In the genomic region with DNA sequence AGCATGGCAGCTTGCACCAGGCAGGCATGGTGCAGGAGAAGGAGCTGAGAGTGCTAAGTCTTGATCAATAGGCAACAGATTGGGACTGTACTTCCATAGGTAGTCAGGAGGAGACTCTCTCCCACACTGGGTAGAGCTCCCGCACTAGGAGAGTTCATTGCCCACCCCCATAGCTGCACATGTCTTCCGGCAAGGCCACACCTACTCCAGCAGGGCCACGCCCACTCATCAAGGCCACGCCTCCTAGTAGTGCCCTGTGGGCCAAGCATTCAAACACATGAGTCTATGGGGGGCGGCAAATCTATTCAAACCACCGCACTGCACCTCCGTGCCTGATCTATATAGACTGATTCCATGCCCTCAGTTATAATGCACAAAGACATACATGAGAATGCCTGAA, we compare ENCODE assay signal across 19 mouse cellular contexts. TPM values are rescaled to one million over a fixed set of nuclear protein-coding genes. Genes with fewer than 3 reads are reported as not detected.
DNase-seq lines count a peak whose midpoint lies in the region; ATAC-seq and TF ChIP-seq lines count a peak whose summit lies in the region.
"Had no signal": no experiment of that assay in that cellular context is flagged by ENCODE, and none has a peak within 500 bp of the region (broad histone marks: within the 10 kb centered on the region; RNA-seq: fewer than 3 reads in every experiment).

No protein-coding gene starts in this region.

- H3K4me2 ChIP-seq in hindbrain, embryonic 11.5 days (replicated peaks; ENCODE audit: low read depth, low read length): no peak overlapping the region
- H3K4me2 ChIP-seq in hindbrain, postnatal 0 days (ENCODE audit: low read depth, low read length): no peak overlapping the region
- no peak overlapping the region for H3K4me2 ChIP-seq in neural tube, embryonic 12.5 days (replicated peaks)
- H3K4me2 ChIP-seq in neural tube, embryonic 15.5 days: no peak overlapping the region
- H3K4me2 ChIP-seq in midbrain, embryonic 16.5 days (ENCODE audit: low read length): no peak overlapping the region

- no peak overlapping the region for H3K27ac ChIP-seq in hindbrain, embryonic 11.5 days (ENCODE audit: low read depth, low read length)
- no peak overlapping the region for H3K27ac ChIP-seq in hindbrain, postnatal 0 days
- no peak overlapping the region for H3K27ac ChIP-seq in neural tube, embryonic 12.5 days
- no peak overlapping the region for H3K27ac ChIP-seq in neural tube, embryonic 15.5 days (replicated peaks)
- no peak overlapping the region for H3K27ac ChIP-seq in midbrain, embryonic 16.5 days (ENCODE audit: low read length)
- H3K27ac ChIP-seq: embryonic facial prominence, embryonic 12.5 days; limb, embryonic 12.5 days; liver, embryonic 12.5 days; stomach, embryonic 15.5 days had no signal

- H3K9me3 ChIP-seq in hindbrain, embryonic 11.5 days (ENCODE audit: control insufficient read depth, low read length): no peaks in the 10 kb centered on the region
- H3K9me3 ChIP-seq in hindbrain, postnatal 0 days (ENCODE audit: low read length): no peaks in the 10 kb centered on the region
- H3K9me3 ChIP-seq in neural tube, embryonic 12.5 days: no peaks in the 10 kb centered on the region
- H3K9me3 ChIP-seq in neural tube, embryonic 15.5 days (replicated peaks): no peaks in the 10 kb centered on the region
- no peaks in the 10 kb centered on the region for H3K9me3 ChIP-seq in midbrain, embryonic 16.5 days (replicated peaks; ENCODE audit: control insufficient read depth, low read length, poor library complexity, severe bottlenecking)
- H3K9me3 ChIP-seq: embryonic facial prominence, embryonic 12.5 days; limb, embryonic 12.5 days; liver, embryonic 12.5 days; stomach, embryonic 15.5 days had no signal

- no peaks in the 10 kb centered on the region for H3K36me3 ChIP-seq in hindbrain, embryonic 11.5 days (ENCODE audit: control insufficient read depth, insufficient read depth, low read length)
- no peaks in the 10 kb centered on the region for H3K36me3 ChIP-seq in hindbrain, postnatal 0 days (ENCODE audit: insufficient read depth, low read length)
- no peaks in the 10 kb centered on the region for H3K36me3 ChIP-seq in neural tube, embryonic 12.5 days
- H3K36me3 ChIP-seq in neural tube, embryonic 15.5 days: no peaks in the 10 kb centered on the region
- H3K36me3 ChIP-seq in midbrain, embryonic 16.5 days (ENCODE audit: control insufficient read depth, insufficient read depth, low read length): no peaks in the 10 kb centered on the region
- H3K36me3 ChIP-seq: embryonic facial prominence, embryonic 12.5 days; limb, embryonic 12.5 days; liver, embryonic 12.5 days; stomach, embryonic 15.5 days had no signal

- no peak overlapping the region for H3K9ac ChIP-seq in hindbrain, embryonic 11.5 days (ENCODE audit: low read depth, low read length)
- H3K9ac ChIP-seq in hindbrain, postnatal 0 days (replicated peaks; ENCODE audit: low read length): no peak overlapping the region
- H3K9ac ChIP-seq in neural tube, embryonic 12.5 days: no peak overlapping the region
- H3K9ac ChIP-seq in neural tube, embryonic 15.5 days (replicated peaks): no peak overlapping the region
- no peak overlapping the region for H3K9ac ChIP-seq in midbrain, embryonic 16.5 days (ENCODE audit: low read depth, low read length)
- H3K9ac ChIP-seq: limb, embryonic 12.5 days; liver, embryonic 12.5 days; stomach, embryonic 15.5 days had no signal

- no peak for TF ChIP-seq CTCF in hindbrain, postnatal 0 days (IDR thresholded peaks at IDR 0.05; ENCODE audit: low read depth)

- WGBS in hindbrain, embryonic 11.5 days: 68% methylated on average over 7 of the region's 7 CpGs
- WGBS in hindbrain, postnatal 0 days: 67% methylated on average over 7 of the region's 7 CpGs
- WGBS in neural tube, embryonic 12.5 days: 68% methylated on average over 7 of the region's 7 CpGs
- WGBS in neural tube, embryonic 15.5 days: 74% methylated on average over 7 of the region's 7 CpGs
- WGBS in midbrain, embryonic 16.5 days: 70% methylated on average over 7 of the region's 7 CpGs

- H3K4me1 ChIP-seq in hindbrain, embryonic 11.5 days (replicated peaks; ENCODE audit: control insufficient read depth, insufficient read depth, low read length): peaks cover 4% of the 10 kb centered on the region; the same call in 1 of the 2 replicates
- H3K4me1 ChIP-seq in hindbrain, postnatal 0 days (ENCODE audit: insufficient read depth, low read length): peaks cover 7% of the 10 kb centered on the region; the same call in 1 of the 2 replicates
- H3K4me1 ChIP-seq in neural tube, embryonic 12.5 days: peaks cover 8% of the 10 kb centered on the region
- peaks cover 18% of the 10 kb centered on the region for H3K4me1 ChIP-seq in neural tube, embryonic 15.5 days
- H3K4me1 ChIP-seq in midbrain, embryonic 16.5 days (ENCODE audit: control insufficient read depth, insufficient read depth, low read length): peaks cover 16% of the 10 kb centered on the region; the same call in 1 of the 2 replicates
- H3K4me1 ChIP-seq: liver, embryonic 12.5 days had no signal

- no peak for DNase-seq in hindbrain, embryonic 11.5 days (ENCODE audit: low spot score)
- DNase-seq in hindbrain, postnatal 0 days (ENCODE audit: low spot score): no peak
- peak; percentile 87 for DNase-seq in R1 (ENCODE audit: low read depth, low spot score)
- DNase-seq in left cerebral cortex, postnatal 25 days (ENCODE audit: low spot score in 2 of 2): no peak
- DNase-seq: B cell, adult 2 months; gastrocnemius, postnatal 14 days; lung, postnatal 14 days; thymus, adult 18-20 months had no signal

- no peaks in the 10 kb centered on the region for H3K27me3 ChIP-seq in hindbrain, embryonic 11.5 days (ENCODE audit: control insufficient read depth, insufficient read depth, low read length)
- no peaks in the 10 kb centered on the region for H3K27me3 ChIP-seq in hindbrain, postnatal 0 days (ENCODE audit: insufficient read depth, low read length)
- H3K27me3 ChIP-seq in neural tube, embryonic 12.5 days (replicated peaks): no peaks in the 10 kb centered on the region
- no peaks in the 10 kb centered on the region for H3K27me3 ChIP-seq in neural tube, embryonic 15.5 days (replicated peaks)
- no peaks in the 10 kb centered on the region for H3K27me3 ChIP-seq in midbrain, embryonic 16.5 days (ENCODE audit: control insufficient read depth, insufficient read depth, low read depth, low read length)
- H3K27me3 ChIP-seq: embryonic facial prominence, embryonic 12.5 days; stomach, embryonic 15.5 days had no signal

- intact Hi-C loops in left cerebral cortex, postnatal 25 days (cut with DNase I): no loop called here

- ATAC-seq in hindbrain, embryonic 11.5 days (ENCODE audit: low FRiP score): peak; percentile 41
- no peak for ATAC-seq in hindbrain, postnatal 0 days
- peak; percentile 48; the same call in 1 of the 2 replicates for ATAC-seq in neural tube, embryonic 12.5 days (ENCODE audit: low FRiP score, low read depth)
- no peak for ATAC-seq in neural tube, embryonic 15.5 days (ENCODE audit: low FRiP score)
- ATAC-seq in midbrain, embryonic 16.5 days: peak; percentile 37; the same call in 1 of the 2 replicates
- ATAC-seq: liver, embryonic 12.5 days had no signal

- H3K4me3 ChIP-seq in hindbrain, embryonic 11.5 days (ENCODE audit: low read depth, low read length): no peak overlapping the region
- no peak overlapping the region for H3K4me3 ChIP-seq in hindbrain, postnatal 0 days (ENCODE audit: low read length)
- H3K4me3 ChIP-seq in neural tube, embryonic 12.5 days: no peak overlapping the region
- no peak overlapping the region for H3K4me3 ChIP-seq in neural tube, embryonic 15.5 days (replicated peaks)
- H3K4me3 ChIP-seq in midbrain, embryonic 16.5 days (ENCODE audit: low read depth, low read length): no peak overlapping the region
- H3K4me3 ChIP-seq: liver, embryonic 12.5 days had no signal

RNA-seq across cellular contexts. Expression of a gene that starts 56.6 kb away (rescaled TPM):
- polyA plus RNA-seq in hindbrain, embryonic 11.5 days (2014; fragmentation: Nextera tagmentation; extraction: Ambion mirVana): 0.70 and 0.74 TPM in 2 replicates
- 45.9 and 46.6 TPM in 2 replicates for total RNA-seq in hindbrain, postnatal 0 days (2014; rRNA removed)
- polyA plus RNA-seq in hindbrain, postnatal 0 days (2015; fragmentation: Nextera tagmentation; extraction: Ambion mirVana): 6.1 and 6.9 TPM in 2 replicates
- 2.7 and 3.1 TPM in 2 replicates for polyA plus RNA-seq in neural tube, embryonic 12.5 days (2016; fragmentation: Nextera tagmentation; extraction: Ambion mirVana)
- 4.9 and 5.6 TPM in 2 replicates for polyA plus RNA-seq in neural tube, embryonic 15.5 days (2015; fragmentation: Nextera tagmentation; extraction: Ambion mirVana)
- 5.5 and 6.6 TPM in 2 replicates for polyA plus RNA-seq in midbrain, embryonic 16.5 days (2015; fragmentation: Nextera tagmentation; extraction: Ambion mirVana)
- 100 to 1,000 TPM; 125 to 141 TPM for total RNA-seq in left cerebral cortex, postnatal 25 days (2021)
- total RNA-seq: CH12.LX; megakaryocyte progenitor cell, adult 5-6 weeks had no signal
- polyA plus RNA-seq: heart, postnatal 0 days; kidney, adult 2 months had no signal

Comparison
In these comparisons a context has a peak if more than half of its experiments do, and no peak if none do; other contexts are left out.
1. ATAC-seq: peak in hindbrain, embryonic 11.5 days (single experiment), neural tube, embryonic 12.5 days (single experiment) and midbrain, embryonic 16.5 days (single experiment); none in hindbrain, postnatal 0 days (single experiment) and neural tube, embryonic 15.5 days (single experiment).